ENCODE assay signal across 22 mouse cellular contexts in genomic region chr1:143852329-143852728, GRCm38 (mm10).
A peak's percentile ranks its signal among the peaks of the same experiment; 100 is the strongest.
DNase-seq lines count a peak whose midpoint lies in the region; ATAC-seq and TF ChIP-seq lines count a peak whose summit lies in the region.
"Had no signal": no experiment of that assay in that cellular context is flagged by ENCODE, and none has a peak within 500 bp of the region (broad histone marks: within the 10 kb centered on the region; RNA-seq: fewer than 3 reads in every experiment).

No protein-coding gene starts in this region.

- no peak for DNase-seq in heart, adult 2 months
- DNase-seq in heart, adult 18-20 months = no peak
- no peak for DNase-seq in kidney, adult 18-20 months
- no peak for DNase-seq in lung, postnatal 4 days
- no peak for DNase-seq in layer of hippocampus, postnatal 14 days (ENCODE audit: low spot score in 2 of 2)
- DNase-seq: adrenal gland, postnatal 25 days; cerebellum, adult 9-10 months; heart, adult 11 months; heart, postnatal 10 days; lung, postnatal 10 days; right cerebral cortex, postnatal 14 days; thymus, adult 2 months; thymus, postnatal 4 days had no signal

- no peak overlapping the region for H3K4me3 ChIP-seq in heart, adult 2 months
- H3K4me3 ChIP-seq in kidney, embryonic 15.5 days (replicated peaks) = no peak overlapping the region
- no peak overlapping the region for H3K4me3 ChIP-seq in lung, embryonic 15.5 days
- H3K4me3 ChIP-seq in midbrain, embryonic 13.5 days (replicated peaks) = no peak overlapping the region
- H3K4me3 ChIP-seq: layer of hippocampus, adult 2 months; limb, embryonic 13.5 days had no signal

- no peak for TF ChIP-seq POLR2A in heart, adult 2 months (IDR thresholded peaks at IDR 0.05; ENCODE audit: insufficient read depth, low read depth, low read length)

- no peak overlapping the region for H3K9ac ChIP-seq in heart, adult 2 months (ENCODE audit: low read depth, low read length)
- H3K9ac ChIP-seq in kidney, embryonic 15.5 days = no peak overlapping the region
- H3K9ac ChIP-seq in lung, embryonic 15.5 days = no peak overlapping the region
- H3K9ac ChIP-seq in midbrain, embryonic 13.5 days (replicated peaks) = no peak overlapping the region
- H3K9ac ChIP-seq: limb, embryonic 13.5 days; liver, embryonic 14.5 days had no signal

- 29% methylated on average over 4 of the region's 4 CpGs for WGBS in heart, adult 2 months
- 23% methylated on average over 4 of the region's 4 CpGs for WGBS in kidney, embryonic 15.5 days
- 40% methylated on average over 4 of the region's 4 CpGs for WGBS in lung, embryonic 15.5 days
- WGBS in midbrain, embryonic 13.5 days = 76% methylated on average over 4 of the region's 4 CpGs

- no peak overlapping the region for H3K4me2 ChIP-seq in kidney, embryonic 15.5 days
- no peak overlapping the region for H3K4me2 ChIP-seq in lung, embryonic 15.5 days
- H3K4me2 ChIP-seq in midbrain, embryonic 13.5 days (replicated peaks) = no peak overlapping the region
- H3K4me2 ChIP-seq: limb, embryonic 13.5 days had no signal

- H3K36me3 ChIP-seq in heart, adult 2 months (ENCODE audit: control insufficient read depth, insufficient read depth, low read length) = peaks cover 7% of the 10 kb centered on the region
- no peaks in the 10 kb centered on the region for H3K36me3 ChIP-seq in kidney, embryonic 15.5 days
- H3K36me3 ChIP-seq in lung, embryonic 15.5 days = no peaks in the 10 kb centered on the region
- no peaks in the 10 kb centered on the region for H3K36me3 ChIP-seq in midbrain, embryonic 13.5 days
- H3K36me3 ChIP-seq: limb, embryonic 13.5 days had no signal

- no peak for TF ChIP-seq EP300 in heart, adult 2 months (IDR thresholded peaks at IDR 0.05; ENCODE audit: insufficient read depth, low read depth, low read length)

- no peak for ATAC-seq in kidney, embryonic 15.5 days (replicated peaks; ENCODE audit: low FRiP score)
- no peak for ATAC-seq in lung, embryonic 15.5 days (ENCODE audit: borderline replicate concordance, extremely low read depth, low FRiP score, low TSS enrichment)
- ATAC-seq in midbrain, embryonic 13.5 days = no peak
- ATAC-seq: hindbrain, postnatal 0 days; intestine, postnatal 0 days had no signal

- H3K4me1 ChIP-seq in heart, adult 2 months (ENCODE audit: control insufficient read depth, insufficient read depth, low read length) = peaks cover 4% of the 10 kb centered on the region
- H3K4me1 ChIP-seq in kidney, embryonic 15.5 days = peaks cover 4% of the 10 kb centered on the region; the same call in 1 of the 2 replicates
- no peaks in the 10 kb centered on the region for H3K4me1 ChIP-seq in lung, embryonic 15.5 days
- peaks cover 8% of the 10 kb centered on the region for H3K4me1 ChIP-seq in midbrain, embryonic 13.5 days (replicated peaks)
- H3K4me1 ChIP-seq: limb, embryonic 13.5 days had no signal

- peak overlapping the region; percentile 52 for H3K27ac ChIP-seq in heart, adult 2 months
- peak overlapping the region; percentile 66; the same call in 1 of the 2 replicates for H3K27ac ChIP-seq in kidney, embryonic 15.5 days
- peak overlapping the region; percentile 53; the same call in 1 of the 2 replicates for H3K27ac ChIP-seq in lung, embryonic 15.5 days
- peak overlapping the region; percentile 74 for H3K27ac ChIP-seq in midbrain, embryonic 13.5 days
- H3K27ac ChIP-seq: hindbrain, postnatal 0 days; layer of hippocampus, adult 2 months; limb, embryonic 13.5 days; liver, embryonic 14.5 days; stomach, postnatal 0 days had no signal

- no peaks in the 10 kb centered on the region for H3K79me2 ChIP-seq in heart, adult 2 months (replicated peaks; ENCODE audit: control insufficient read depth, insufficient read depth, low read length)

- H3K9me3 ChIP-seq in kidney, embryonic 15.5 days (replicated peaks) = no peaks in the 10 kb centered on the region
- no peaks in the 10 kb centered on the region for H3K9me3 ChIP-seq in lung, embryonic 15.5 days
- no peaks in the 10 kb centered on the region for H3K9me3 ChIP-seq in midbrain, embryonic 13.5 days
- H3K9me3 ChIP-seq: limb, embryonic 13.5 days had no signal

- no peaks in the 10 kb centered on the region for H3K27me3 ChIP-seq in heart, adult 2 months (ENCODE audit: control insufficient read depth, insufficient read depth, low read length)
- H3K27me3 ChIP-seq in kidney, embryonic 15.5 days = no peaks in the 10 kb centered on the region
- H3K27me3 ChIP-seq in lung, embryonic 15.5 days = no peaks in the 10 kb centered on the region
- H3K27me3 ChIP-seq in midbrain, embryonic 13.5 days = no peaks in the 10 kb centered on the region
- H3K27me3 ChIP-seq: limb, embryonic 13.5 days had no signal

- intact Hi-C loops in heart, adult 2 months (cut with DNase I) = no loop called here

- no peak for TF ChIP-seq CTCF in heart, adult 2 months (IDR thresholded peaks at IDR 0.05)
